Mouse (Mus musculus): ENCODE measurements around the gene Hccs. TPM values are rescaled to one million over a fixed set of nuclear protein-coding genes. Genes with fewer than 3 reads are reported as not detected.

The Hccs gene
- total and polyA plus RNA-seq, 3 experiments, result 21.7 to 87.8 (median 40.0) TPM

DNA sequence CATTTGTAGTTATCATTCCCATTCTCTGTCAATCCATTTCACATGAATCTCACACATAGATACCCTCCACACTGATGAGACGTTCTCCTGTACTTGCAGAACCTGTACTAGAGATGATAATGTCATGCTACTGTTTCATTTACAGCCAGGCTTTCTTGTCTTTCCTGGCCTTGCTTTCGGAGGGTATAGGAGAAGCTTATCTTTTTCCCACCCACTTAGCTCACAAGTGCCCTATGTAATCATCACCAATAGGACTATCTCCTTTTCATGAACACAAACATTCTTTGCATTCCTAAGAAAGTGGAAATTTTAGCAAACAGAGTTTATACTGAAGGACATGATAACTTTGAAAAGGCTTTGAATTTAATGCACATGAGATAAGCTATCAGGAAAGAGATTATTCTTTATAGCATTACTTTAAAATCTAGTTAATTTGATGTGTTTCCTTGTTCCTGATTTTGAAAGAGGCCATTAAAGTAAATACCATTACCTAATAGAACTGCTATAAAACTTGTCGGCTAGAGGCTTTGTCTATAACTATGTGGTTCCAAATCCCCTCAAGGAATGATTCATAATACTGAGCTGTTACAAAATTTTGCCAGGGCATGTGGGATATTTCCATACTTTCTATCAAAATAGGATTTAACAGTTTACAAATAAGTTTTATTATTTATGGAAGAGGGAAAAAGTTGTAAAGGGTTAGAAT lies 97.7 kb downstream of the Hccs start:
- dilution Hi-C loops (cut with MboI; ENCODE audit: extremely low pct_ligation_motif_present, extremely low pct_unique_long_range_greater_than_20kb, low sequenced_read_pairs), result no loop called here
- no peak overlapping the region for H3K9ac ChIP-seq (ENCODE audit: insufficient read depth, low read depth)

GRCm38 (mm10) chrX:169220064-169220463 lies 100.1 kb downstream of the Hccs start:
- H3K79me2 ChIP-seq (replicated peaks; ENCODE audit: control insufficient read depth, extremely low read depth, insufficient read depth, poor library complexity, severe bottlenecking), result no peaks in the 10 kb centered on the region
- H3K9me3 ChIP-seq (replicated peaks; ENCODE audit: low read length), result no peaks in the 10 kb centered on the region
- dilution Hi-C loops (cut with MboI; ENCODE audit: extremely low pct_ligation_motif_present, extremely low pct_unique_long_range_greater_than_20kb, low sequenced_read_pairs), result no loop called here
- no peak overlapping the region for H3K4me3 ChIP-seq (replicated peaks in 1 of 3; ENCODE audit: low read depth in 2 of 3, low read length in 2 of 3, poor library complexity in 1 of 3)
- no peak for DNase-seq (ENCODE audit: extremely low read depth)
- no peaks in the 10 kb centered on the region for H3K27me3 ChIP-seq (replicated peaks)
- no peaks in the 10 kb centered on the region for H3K36me3 ChIP-seq (replicated peaks in 1 of 2; ENCODE audit: control insufficient read depth in 1 of 2, insufficient read depth in 1 of 2, low read length in 1 of 2)
- H3K9ac ChIP-seq (ENCODE audit: insufficient read depth, low read depth), result no peak overlapping the region
- H3K4me2 ChIP-seq (ENCODE audit: insufficient read depth, low read depth, poor library complexity, severe bottlenecking), result no peak overlapping the region
- in situ Hi-C loops (cut with MboI; ENCODE audit: low pct_ligation_motif_present, low pct_unique_long_range_greater_than_20kb, low sequenced_read_pairs), result no loop called here
- no peak overlapping the region for H3K27ac ChIP-seq (ENCODE audit: insufficient read depth, low read depth)
- no peaks in the 10 kb centered on the region; a peak in 1 of 4 replicates for H3K4me1 ChIP-seq (ENCODE audit: control insufficient read depth in 1 of 2, insufficient read depth in 2 of 2)
- TF ChIP-seq GABPA (IDR thresholded peaks at IDR 0.05; ENCODE audit: insufficient replicate concordance, low read depth, low read length) (no peak), MAZ (IDR thresholded peaks at IDR 0.05; ENCODE audit: low read depth, low read length) (no peak), USF1 (IDR thresholded peaks at IDR 0.05; ENCODE audit: low read depth, low read length) (no peak), TCF12 (IDR thresholded peaks at IDR 0.05; ENCODE audit: low read depth, low read length) (no peak)

More for the DNA sequence above, 97.7 kb downstream of the Hccs start:
- no peak overlapping the region for H3K27ac ChIP-seq (ENCODE audit: insufficient read depth, low read depth)
- no peaks in the 10 kb centered on the region for H3K9me3 ChIP-seq (replicated peaks; ENCODE audit: low read length)
- no peak overlapping the region for H3K4me2 ChIP-seq (ENCODE audit: insufficient read depth, low read depth, poor library complexity, severe bottlenecking)
- no peaks in the 10 kb centered on the region; a peak in 1 of 4 replicates for H3K4me1 ChIP-seq (ENCODE audit: control insufficient read depth in 1 of 2, insufficient read depth in 2 of 2)
- TF ChIP-seq POLR2A (IDR thresholded peaks at IDR 0.05; ENCODE audit: low read depth, low read length) (no peak), JUN (IDR thresholded peaks at IDR 0.05; ENCODE audit: insufficient read depth, low read depth, low read length) (no peak)
- in situ Hi-C loops (cut with MboI; ENCODE audit: low pct_ligation_motif_present, low pct_unique_long_range_greater_than_20kb, low sequenced_read_pairs), result no loop called here
- H3K27me3 ChIP-seq (replicated peaks), result no peaks in the 10 kb centered on the region
- no peaks in the 10 kb centered on the region for H3K79me2 ChIP-seq (replicated peaks; ENCODE audit: control insufficient read depth, extremely low read depth, insufficient read depth, poor library complexity, severe bottlenecking)
- H3K36me3 ChIP-seq (replicated peaks in 1 of 2; ENCODE audit: control insufficient read depth in 1 of 2, insufficient read depth in 1 of 2, low read length in 1 of 2), result no peaks in the 10 kb centered on the region
- DNase-seq (ENCODE audit: extremely low read depth), result no peak
- no peak overlapping the region for H3K4me3 ChIP-seq (replicated peaks in 1 of 3; ENCODE audit: low read depth in 2 of 3, low read length in 2 of 3, poor library complexity in 1 of 3)

- Histone ChIP-seq H3K27me3 (replicated peaks) (no peaks in the 10 kb centered on the region), H3K4me3 (replicated peaks in 1 of 3; ENCODE audit: low read depth in 2 of 3, low read length in 2 of 3, poor library complexity in 1 of 3) (no peak overlapping the region), H3K36me3 (replicated peaks in 1 of 2; ENCODE audit: control insufficient read depth in 1 of 2, insufficient read depth in 1 of 2, low read length in 1 of 2) (no peaks in the 10 kb centered on the region), H3K4me2 (ENCODE audit: insufficient read depth, low read depth, poor library complexity, severe bottlenecking) (no peak overlapping the region), H3K4me1 (ENCODE audit: control insufficient read depth in 1 of 2, insufficient read depth in 2 of 2) (no peaks in the 10 kb centered on the region), H3K9me3 (replicated peaks; ENCODE audit: low read length) (no peaks in the 10 kb centered on the region), H3K27ac (ENCODE audit: insufficient read depth, low read depth) (no peak overlapping the region), H3K9ac (ENCODE audit: insufficient read depth, low read depth) (no peak overlapping the region), H3K79me2 (replicated peaks; ENCODE audit: control insufficient read depth, extremely low read depth, insufficient read depth, poor library complexity, severe bottlenecking) (no peaks in the 10 kb centered on the region)
- in situ Hi-C loops (cut with MboI; ENCODE audit: low pct_ligation_motif_present, low pct_unique_long_range_greater_than_20kb, low sequenced_read_pairs) (no loop called here), dilution Hi-C loops (cut with MboI; ENCODE audit: extremely low pct_ligation_motif_present, extremely low pct_unique_long_range_greater_than_20kb, low sequenced_read_pairs) (no loop called here)
- DNase-seq (ENCODE audit: extremely low read depth), result no peak
- TF ChIP-seq ZMIZ1 (IDR thresholded peaks at IDR 0.05; ENCODE audit: low read depth, low read length) (no peak), MYC (IDR thresholded peaks at IDR 0.05; ENCODE audit: low read depth, low read length) (no peak), IRF4 (IDR thresholded peaks at IDR 0.05; ENCODE audit: low read depth, low read length) (no peak), ELF1 (IDR thresholded peaks at IDR 0.05; ENCODE audit: low read depth, low read length) (no peak), NRF1 (IDR thresholded peaks at IDR 0.05; ENCODE audit: low read depth, low read length) (no peak), CTCF (conservative IDR thresholded peaks at IDR 0.05 in 1 of 2, IDR thresholded peaks at IDR 0.05 in 1 of 2; ENCODE audit: low read depth in 2 of 2, low read length in 2 of 2) (no peak)
Measured at GRCm38 (mm10) chrX:169210019-169210418, 110.2 kb downstream of the Hccs start.

Other genes with a start within 250 kb of the Hccs start
- not detected in 2 replicates for gene Amelx, start 133.2 kb downstream of the Hccs start, total RNA-seq (2012; rRNA removed)
- not detected in 2 replicates for gene Amelx, start 133.2 kb downstream of the Hccs start, total RNA-seq (2014; rRNA removed)
- 0.30 and 0.41 TPM in 2 replicates for gene Amelx, start 133.2 kb downstream of the Hccs start, polyA plus RNA-seq (2012; ENCODE audit: insufficient read length, low read depth)